Mouse (Mus musculus) stomach, postnatal 0 days (tissue): ENCODE results near the gene Timm17b. TPM values are rescaled to one million over a fixed set of nuclear protein-coding genes. Genes with fewer than 3 reads are reported as not detected.

Experiments
- ATAC-seq: fragments of 200-750 bp; cut with Nextera tagmentation; 2 replicates; pipeline ENCODE4 v1.8.0; 2017; ENCODE audit not compliant: low FRiP score, low TSS enrichment
- DNase-seq: peaks from one replicate; pipeline ENCODE4 v3.0.0-alpha.2; 2016; ENCODE audit warnings: low spot score
- H3K27ac ChIP-seq: fragments of 300-500 bp; sonication (generic); replicated peaks from 2 replicates; pipeline ENCODE4 v1.5.1; 2014; ENCODE audit warnings: mild to moderate bottlenecking, control low read depth
- H3K27me3 ChIP-seq: fragments of 300-500 bp; sonication (generic); 2 replicates; pipeline ENCODE4 v1.6.1; 2014; ENCODE audit warnings: low read length; ENCODE audit not compliant: control insufficient read depth, insufficient read depth
- H3K36me3 ChIP-seq: fragments of 300-500 bp; sonication (generic); 2 replicates; pipeline ENCODE4 v1.6.1; 2014; ENCODE audit warnings: low read length, mixed read lengths; ENCODE audit not compliant: control insufficient read depth, insufficient read depth
- H3K4me1 ChIP-seq: fragments of 300-500 bp; sonication (generic); replicated peaks from 2 replicates; pipeline ENCODE4 v1.6.1; 2014; ENCODE audit warnings: antibody characterized with exemption; ENCODE audit not compliant: control insufficient read depth, insufficient read depth
- H3K4me2 ChIP-seq: fragments of 300-500 bp; sonication (generic); replicated peaks from 2 replicates; pipeline ENCODE4 v1.6.1; 2014; ENCODE audit warnings: low read depth, mild to moderate bottlenecking, control low read depth, moderate library complexity
- H3K4me3 ChIP-seq: fragments of 300-500 bp; sonication (generic); 2 replicates; pipeline ENCODE4 v1.5.1; 2014; ENCODE audit warnings: low read depth, low read length, control low read depth
- H3K9ac ChIP-seq: fragments of 300-500 bp; sonication (generic); 2 replicates; pipeline ENCODE4 v1.6.1; 2014; ENCODE audit warnings: mild to moderate bottlenecking, low read length, control low read depth, mixed read lengths
- H3K9me3 ChIP-seq: fragments of 300-500 bp; sonication (generic); 2 replicates; pipeline ENCODE4 v1.6.1; 2016; ENCODE audit warnings: low read length; ENCODE audit not compliant: control insufficient read depth
- CTCF ChIP-seq: IDR thresholded peaks from 2 replicates; pipeline ENCODE4 v1.5.1; 2016; ENCODE audit warnings: antibody characterized with exemption, low read depth, mild to moderate bottlenecking, moderate library complexity
- EP300 ChIP-seq: optimal IDR thresholded peaks from 2 replicates; pipeline ENCODE3; 2016; ENCODE audit warnings: antibody characterized with exemption
- WGBS: fragments of 180-500 bp; shearing (Covaris S2); extraction: QIAGEN DNeasy Blood & Tissue Kit; methylation state at CpG from one replicate; pipeline ENCODE4 v1.1.7; 2014; 5-methylcytosine and 5-hydroxymethylcytosine counted together
- polyA plus RNA-seq: library from polyadenylated mRNA; unstranded; fragments of >200 nt; fragmentation: Nextera tagmentation; extraction: Ambion mirVana; gene quantifications from 2 replicates; pipeline ENCODE4 v1.2.1, GENCODE M21; 2015

Gene Timm17b
- polyA plus RNA-seq, 1 experiment from 2014 or later = 85.6 TPM

GRCm38 (mm10) chrX:7947900-7948492, 48.8 kb downstream of the Timm17b start:
- 15% methylated on average over 38 of the region's 38 CpGs for WGBS
- DNase-seq (peak; percentile 93), ATAC-seq (peak; percentile 99)
- Histone ChIP-seq H3K4me1 (no peaks in the 10 kb centered on the region), H3K9ac (peak overlapping the region; percentile 51), H3K9me3 (no peaks in the 10 kb centered on the region), H3K36me3 (no peaks in the 10 kb centered on the region), H3K4me3 (peak overlapping the region; percentile 44), H3K27ac (0 out of 2 replicates have a peak overlapping the region, but pooled peaks have one; percentile 18), H3K27me3 (no peaks in the 10 kb centered on the region), H3K4me2 (peak overlapping the region; percentile 47)
- TF ChIP-seq EP300 (no peak), CTCF (no peak)

- WGBS = 84% methylated on average over 7 of the region's 7 CpGs
- Histone ChIP-seq H3K4me1 (no peaks in the 10 kb centered on the region), H3K9ac (no peak overlapping the region), H3K27ac (no peak overlapping the region), H3K27me3 (no peaks in the 10 kb centered on the region), H3K9me3 (no peaks in the 10 kb centered on the region), H3K4me2 (no peak overlapping the region), H3K36me3 (no peaks in the 10 kb centered on the region), H3K4me3 (no peak overlapping the region)
- no peak for TF ChIP-seq CTCF
- no peak for TF ChIP-seq EP300
- ATAC-seq = no peak
- no peak for DNase-seq
Observed at GRCm38 (mm10) chrX:7950091-7950490, 50.9 kb downstream of the Timm17b start.

Other genes starting within 250 kb of the Timm17b start
- gene Prickle3, start 242.1 kb upstream of the Timm17b start, polyA plus RNA-seq = 8.5 and 9.7 TPM in 2 replicates
- gene Plp2, start 228.0 kb upstream of the Timm17b start, polyA plus RNA-seq = 262 and 271 TPM in 2 replicates
- gene Magix, start 218.1 kb upstream of the Timm17b start, polyA plus RNA-seq = 0.95 and 1.3 TPM in 2 replicates
- gene Gpkow, start 202.2 kb upstream of the Timm17b start, polyA plus RNA-seq = 18.0 and 18.5 TPM in 2 replicates
- 30.3 and 33.6 TPM in 2 replicates for gene Wdr45, start 185.0 kb upstream of the Timm17b start, polyA plus RNA-seq
- not detected in 2 replicates for gene Gm45208, start 177.1 kb upstream of the Timm17b start, polyA plus RNA-seq
- gene Praf2, start 170.9 kb upstream of the Timm17b start, polyA plus RNA-seq = 23.8 and 26.0 TPM in 2 replicates
- gene Ccdc120, start 148.5 kb upstream of the Timm17b start, polyA plus RNA-seq = 21.5 and 23.0 TPM in 2 replicates
- 17.3 and 18.2 TPM in 2 replicates for gene Tfe3, start 136.8 kb upstream of the Timm17b start, polyA plus RNA-seq
- 20.0 and 20.9 TPM in 2 replicates for gene Gripap1, start 109.6 kb upstream of the Timm17b start, polyA plus RNA-seq
- 0.42 and 0.92 TPM in 2 replicates for gene Kcnd1, start 77.1 kb upstream of the Timm17b start, polyA plus RNA-seq
- 21.2 and 22.0 TPM in 2 replicates for gene Otud5, start 58.0 kb upstream of the Timm17b start, polyA plus RNA-seq
- 4.8 and 5.0 TPM in 2 replicates for gene Pim2, start 21.1 kb upstream of the Timm17b start, polyA plus RNA-seq
- 28.7 and 32.5 TPM in 2 replicates for gene Slc35a2, start 15.3 kb upstream of the Timm17b start, polyA plus RNA-seq
- 60.6 and 62.2 TPM in 2 replicates for gene Pqbp1, start 88 bp upstream of the Timm17b start, polyA plus RNA-seq
- gene Gm10491, start 8.5 kb downstream of the Timm17b start, polyA plus RNA-seq = not detected in 2 replicates
- gene Gm10490, start 10.2 kb downstream of the Timm17b start, polyA plus RNA-seq = not detected in 2 replicates
- gene Pcsk1n, start 20.5 kb downstream of the Timm17b start, polyA plus RNA-seq = 12.0 and 12.2 TPM in 2 replicates
- gene Eras, start 29.2 kb downstream of the Timm17b start, polyA plus RNA-seq = not detected in 2 replicates
- 6.2 and 6.7 TPM in 2 replicates for gene Hdac6, start 48.5 kb downstream of the Timm17b start, polyA plus RNA-seq
- 0.07 and 0.28 TPM in 2 replicates for gene Gata1, start 78.7 kb downstream of the Timm17b start, polyA plus RNA-seq
- gene Glod5, start 119.1 kb downstream of the Timm17b start, polyA plus RNA-seq = 6.0 and 7.5 TPM in 2 replicates
- 10.8 and 12.3 TPM in 2 replicates for gene Suv39h1, start 175.4 kb downstream of the Timm17b start, polyA plus RNA-seq
- 0.39 and 0.42 TPM in 2 replicates for gene Was, start 191.1 kb downstream of the Timm17b start, polyA plus RNA-seq
- 15.6 and 16.7 TPM in 2 replicates for gene Wdr13, start 233.5 kb downstream of the Timm17b start, polyA plus RNA-seq
- gene Rbm3, start 246.5 kb downstream of the Timm17b start, polyA plus RNA-seq = 599 and 659 TPM in 2 replicates